Mouse (Mus musculus) macrophage (primary cell): ENCODE results near the gene Mpzl1. TPM values are rescaled to one million over a fixed set of nuclear protein-coding genes. Genes with fewer than 3 reads are reported as not detected.
A peak's percentile ranks its signal among the peaks of the same experiment; 100 is the strongest.

Experiments
- H3K27ac ChIP-seq: fragments of 350-480 bp; formaldehyde crosslinking; 2 replicates; pipeline ENCODE4 v1.9.0; 2021
- H3K36me3 ChIP-seq: fragments of 350-480 bp; formaldehyde crosslinking; 2 replicates; pipeline ENCODE4 v1.9.0; 2021; ENCODE audit errors: inconsistent target
- H3K4me3 ChIP-seq: fragments of 350-480 bp; formaldehyde crosslinking; 2 replicates; pipeline ENCODE4 v1.9.0; 2021; ENCODE audit errors: inconsistent target
- H3K79me2 ChIP-seq: fragments of 350-480 bp; formaldehyde crosslinking; 2 replicates; pipeline ENCODE4 v1.9.0; 2021; ENCODE audit errors: inconsistent target
- WGBS: methylation state at CpG from one replicate; pipeline ENCODE4 v1.1.7; 2026; ENCODE audit warnings: inconsistent platforms; ENCODE audit not compliant: missing documents; 5-methylcytosine and 5-hydroxymethylcytosine counted together
- polyA plus RNA-seq: library from polyadenylated mRNA; stranded (reverse); fragments of 250-400 nt; gene quantifications from 3 replicates; pipeline ENCODE4 v1.2.4, GENCODE M21; 2018; ENCODE audit warnings: inconsistent platforms

Gene Mpzl1
- polyA plus RNA-seq, 1 experiment from 2014 or later: 7.1 TPM

- WGBS: 88% methylated on average over 3 of the region's 3 CpGs
- Histone ChIP-seq H3K36me3 (no peaks in the 10 kb centered on the region), H3K27ac (no peak overlapping the region), H3K79me2 (no peaks in the 10 kb centered on the region), H3K4me3 (no peak overlapping the region)
Observed at GRCm38 (mm10) chr1:165614793-165615192, 19.5 kb downstream of the Mpzl1 start.

DNA sequence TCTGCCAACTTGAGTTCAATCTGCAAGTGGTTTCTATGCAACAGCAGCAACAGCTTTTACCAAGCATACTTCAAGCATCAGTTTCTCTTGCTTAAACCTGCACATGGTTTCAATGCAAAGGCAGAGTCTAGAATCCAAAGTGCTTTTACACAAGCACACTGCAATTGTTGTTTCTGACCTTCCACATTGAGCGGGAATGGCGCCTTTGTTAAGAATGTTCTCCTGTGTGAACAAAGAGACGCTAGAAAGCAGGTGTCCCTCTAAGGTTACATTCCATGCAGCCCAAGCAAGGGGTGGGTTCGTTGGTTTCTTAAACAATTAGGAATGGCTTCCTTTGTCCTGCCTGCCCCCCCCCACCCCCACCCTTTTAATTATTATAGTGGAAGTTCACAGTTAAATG lies 20.4 kb downstream of the Mpzl1 start:
- no peak overlapping the region for H3K27ac ChIP-seq
- 92% methylated on average over 4 of the region's 4 CpGs for WGBS
- no peaks in the 10 kb centered on the region for H3K79me2 ChIP-seq
- no peaks in the 10 kb centered on the region for H3K36me3 ChIP-seq
- no peak overlapping the region for H3K4me3 ChIP-seq

DNA sequence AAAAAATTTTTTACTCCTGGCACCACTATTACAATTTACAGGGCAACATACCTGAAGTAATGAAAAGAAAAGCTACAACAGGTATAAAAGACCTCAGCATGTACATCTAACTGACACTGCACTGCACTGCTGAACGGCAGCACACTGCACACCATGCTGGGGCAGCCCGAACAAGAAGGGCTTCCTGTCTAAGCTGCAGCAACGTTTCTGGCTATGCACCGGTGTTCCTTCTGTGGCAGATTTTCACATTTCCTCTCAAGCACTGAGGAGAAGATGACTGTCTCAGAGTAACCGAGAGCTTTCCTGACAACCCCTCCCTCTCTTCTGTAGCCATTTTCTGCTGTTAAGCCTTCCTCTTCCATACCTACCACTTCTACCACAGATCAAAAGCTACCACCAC lies 21.6 kb downstream of the Mpzl1 start:
- Histone ChIP-seq H3K27ac (no peak overlapping the region), H3K4me3 (no peak overlapping the region), H3K36me3 (no peaks in the 10 kb centered on the region), H3K79me2 (no peaks in the 10 kb centered on the region)
- 14% methylated on average over 5 of the region's 5 CpGs for WGBS

DNA sequence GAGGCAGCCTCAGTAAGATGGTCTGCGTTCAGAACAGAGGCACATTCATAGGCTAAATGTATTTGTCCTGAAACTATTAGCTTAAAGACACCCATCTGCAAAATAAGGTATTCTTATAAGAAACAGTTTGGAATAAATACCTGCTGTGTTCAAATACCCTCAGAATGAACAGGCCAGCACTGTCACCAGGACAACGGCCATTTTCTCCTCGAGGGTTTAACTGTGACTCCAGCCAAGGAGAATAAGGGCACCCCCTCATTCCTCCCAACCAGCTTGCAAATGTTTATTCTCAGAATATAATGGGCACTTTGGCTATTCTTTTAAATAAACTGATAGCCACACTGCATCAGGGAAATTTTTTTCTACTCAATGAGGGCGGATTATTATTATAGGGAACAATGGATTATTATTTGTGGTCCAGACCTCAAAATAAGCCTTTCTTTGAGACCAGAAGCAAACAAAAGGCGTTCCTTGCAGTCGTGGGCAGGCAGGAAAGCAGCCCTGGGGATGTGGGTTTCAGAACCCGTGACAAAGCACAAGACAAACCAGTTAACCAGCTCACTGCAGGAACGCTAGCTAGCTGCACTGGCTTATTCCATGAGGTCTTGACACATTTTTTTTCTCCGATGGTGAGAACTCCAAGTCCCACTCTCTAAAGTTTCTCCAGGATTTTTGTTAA lies 23.9 kb downstream of the Mpzl1 start:
- Histone ChIP-seq H3K4me3 (no peak overlapping the region), H3K27ac (no peak overlapping the region), H3K36me3 (no peaks in the 10 kb centered on the region), H3K79me2 (no peaks in the 10 kb centered on the region)
- 51% methylated on average over 9 of the region's 9 CpGs for WGBS

DNA sequence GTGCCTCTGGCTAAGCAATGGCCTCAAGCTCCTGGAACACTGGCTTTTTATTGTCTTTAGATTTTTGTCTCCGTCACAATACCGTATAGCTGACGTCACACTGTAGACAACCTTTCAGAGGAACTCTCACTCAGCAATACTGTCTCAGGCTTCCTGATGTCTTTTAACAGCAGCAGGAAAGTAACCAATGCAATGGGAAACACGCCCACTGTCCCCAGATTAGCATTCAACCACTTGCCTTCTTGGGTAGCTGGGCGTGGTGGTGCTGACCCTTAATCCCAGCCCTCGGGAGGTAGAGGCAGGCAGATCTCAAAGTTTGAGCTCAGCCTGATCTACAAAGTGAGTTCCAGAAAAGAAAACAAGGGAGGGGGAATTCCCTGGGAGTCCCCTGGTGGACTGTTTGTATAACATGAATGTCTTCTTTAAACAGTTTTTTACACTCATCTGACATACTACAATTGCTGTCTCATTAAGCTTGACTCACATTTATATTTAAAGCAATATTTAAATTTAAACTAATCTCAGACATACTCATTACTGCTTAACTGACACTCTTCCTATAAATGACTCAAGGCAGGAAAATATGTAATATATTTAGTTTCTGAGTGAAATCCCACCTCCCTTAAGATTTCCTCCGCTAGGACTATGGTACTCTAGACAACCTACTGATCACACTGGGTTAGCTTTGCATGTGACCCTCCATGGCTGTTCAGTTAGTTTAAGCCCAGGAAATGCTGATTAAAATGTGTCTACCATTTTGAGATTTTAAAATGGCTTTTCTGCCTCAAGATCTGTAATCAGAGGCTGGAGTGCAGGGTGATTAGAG lies 24.6 kb downstream of the Mpzl1 start:
- no peak overlapping the region for H3K27ac ChIP-seq
- 74% methylated on average over 7 of the region's 7 CpGs for WGBS
- no peak overlapping the region for H3K4me3 ChIP-seq
- no peaks in the 10 kb centered on the region for H3K36me3 ChIP-seq
- no peaks in the 10 kb centered on the region for H3K79me2 ChIP-seq

GRCm38 (mm10) chr1:165608904-165609303 lies 25.4 kb downstream of the Mpzl1 start:
- Histone ChIP-seq H3K4me3 (no peak overlapping the region), H3K36me3 (no peaks in the 10 kb centered on the region), H3K79me2 (no peaks in the 10 kb centered on the region), H3K27ac (no peak overlapping the region)
- 91% methylated on average over 4 of the region's 4 CpGs for WGBS

GRCm38 (mm10) chr1:165605774-165606173 lies 28.6 kb downstream of the Mpzl1 start:
- H3K4me3 ChIP-seq: no peak overlapping the region
- 55% methylated on average over 6 of the region's 6 CpGs for whole genome bisulfite sequencing

GRCm38 (mm10) chr1:165605108-165605507 lies 29.2 kb downstream of the Mpzl1 start:
- Histone ChIP-seq H3K4me3 (no peak overlapping the region), H3K27ac (no peak overlapping the region), H3K36me3 (no peaks in the 10 kb centered on the region), H3K79me2 (no peaks in the 10 kb centered on the region)
- 94% methylated on average over 3 of the region's 3 CpGs for WGBS

More at GRCm38 (mm10) chr1:165605774-165606173, 28.6 kb downstream of the Mpzl1 start:
- Histone ChIP-seq H3K27ac (no peak overlapping the region), H3K36me3 (no peaks in the 10 kb centered on the region), H3K79me2 (no peaks in the 10 kb centered on the region)

GRCm38 (mm10) chr1:165604203-165604602 lies 30.1 kb downstream of the Mpzl1 start:
- H3K4me3 ChIP-seq: no peak overlapping the region
- no peaks in the 10 kb centered on the region for H3K79me2 ChIP-seq
- peak overlapping the region; percentile 25 for H3K27ac ChIP-seq
- no peaks in the 10 kb centered on the region for H3K36me3 ChIP-seq
- WGBS: 14% methylated on average over 8 of the region's 8 CpGs

- 0 out of 2 replicates have a peak overlapping the region, but pooled peaks have one; percentile 25 for H3K27ac ChIP-seq
- WGBS: 84% methylated on average over 14 of the region's 14 CpGs
Observed at GRCm38 (mm10) chr1:165603218-165603617, 31.1 kb downstream of the Mpzl1 start.

GRCm38 (mm10) chr1:165601775-165602280 lies 32.5 kb downstream of the Mpzl1 start:
- Histone ChIP-seq H3K27ac (no peak overlapping the region), H3K36me3 (no peaks in the 10 kb centered on the region), H3K79me2 (no peaks in the 10 kb centered on the region), H3K4me3 (no peak overlapping the region)
- 89% methylated on average over 9 of the region's 10 CpGs for WGBS

More at GRCm38 (mm10) chr1:165603218-165603617, 31.1 kb downstream of the Mpzl1 start:
- no peaks in the 10 kb centered on the region for H3K36me3 ChIP-seq
- H3K4me3 ChIP-seq: no peak overlapping the region
- no peaks in the 10 kb centered on the region for H3K79me2 ChIP-seq

DNA sequence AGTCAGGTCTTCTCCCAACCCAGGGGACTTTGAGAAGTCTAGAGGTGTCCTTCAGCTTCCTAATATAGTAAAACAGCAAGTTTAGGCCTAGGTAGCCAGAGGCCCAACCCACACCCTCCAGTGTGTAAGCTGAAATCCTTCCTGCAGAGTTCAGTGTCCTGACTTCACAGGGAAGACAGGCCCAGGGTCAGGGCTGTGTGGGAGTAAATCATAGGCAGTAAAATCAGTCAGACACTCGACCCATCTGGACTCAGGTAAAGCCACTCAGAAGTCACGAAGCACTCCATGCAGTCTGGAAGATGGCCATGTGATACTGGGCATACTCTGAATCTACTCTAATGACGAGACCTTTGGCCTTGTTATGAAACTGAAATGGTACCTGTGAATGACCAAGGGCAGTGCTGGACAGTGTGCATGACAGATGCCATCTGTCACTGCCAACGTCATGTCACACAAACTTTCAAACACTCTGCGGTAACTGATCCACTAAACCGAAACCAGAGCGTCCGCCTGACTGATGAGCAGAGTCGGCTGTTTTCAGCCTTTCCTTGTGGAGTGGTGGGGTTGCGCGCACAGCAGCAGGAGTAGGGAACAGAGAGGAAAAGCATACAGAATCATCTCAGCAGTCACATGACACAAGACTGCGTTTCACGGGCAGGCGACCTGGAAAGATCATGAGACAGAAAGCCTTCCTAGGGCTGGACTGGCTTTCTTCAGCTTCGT lies 39.5 kb downstream of the Mpzl1 start:
- Histone ChIP-seq H3K27ac (no peak overlapping the region), H3K36me3 (no peaks in the 10 kb centered on the region), H3K79me2 (no peaks in the 10 kb centered on the region), H3K4me3 (no peak overlapping the region)
- 95% methylated on average over 15 of the region's 15 CpGs for whole genome bisulfite sequencing

- H3K79me2 ChIP-seq: no peaks in the 10 kb centered on the region
- WGBS: 91% methylated on average over 13 of the region's 14 CpGs
- H3K36me3 ChIP-seq: no peaks in the 10 kb centered on the region
- no peak overlapping the region for H3K4me3 ChIP-seq
- no peak overlapping the region for H3K27ac ChIP-seq
Observed at GRCm38 (mm10) chr1:165592295-165593082, 41.8 kb downstream of the Mpzl1 start.

- H3K36me3 ChIP-seq: no peaks in the 10 kb centered on the region
- H3K27ac ChIP-seq: no peak overlapping the region
- no peak overlapping the region for H3K4me3 ChIP-seq
- WGBS: 38% methylated on average over 8 of the region's 8 CpGs
- H3K79me2 ChIP-seq: no peaks in the 10 kb centered on the region
Observed at GRCm38 (mm10) chr1:165590760-165591159, 43.6 kb downstream of the Mpzl1 start.
